Mouse (Mus musculus): ENCODE data around the gene Otol1. TPM values are rescaled to one million over a fixed set of nuclear protein-coding genes. Genes with fewer than 3 reads are reported as not detected.

Gene Otol1
- not detected for total RNA-seq (2021)
- long read RNA-seq, experiment 1: 0 reads
- long read RNA-seq, experiment 2: 0 reads

DNA sequence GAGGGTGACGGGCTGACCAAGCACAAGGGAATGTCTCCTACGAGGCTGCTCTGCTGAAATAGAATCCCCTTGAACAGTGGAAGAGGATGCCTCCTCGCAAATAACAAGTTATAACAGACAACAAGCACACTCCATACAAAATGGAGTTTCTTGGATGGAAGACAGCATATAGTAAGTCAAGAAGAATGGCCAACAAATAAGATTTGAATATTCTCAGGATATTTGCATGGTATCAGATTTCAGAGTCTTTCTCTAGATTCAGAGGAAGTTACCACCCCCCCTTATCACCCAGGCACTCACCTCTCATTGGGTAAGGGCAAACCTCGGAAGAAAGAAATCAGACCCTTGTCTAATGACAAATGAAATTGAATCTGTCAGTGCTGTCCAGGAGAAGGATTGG, at the start of gene Otol1:
Gene Otol1 (plus strand): TSS at position 301 of the 400 bp plus-strand sequence.
- intact Hi-C loops (cut with DNase I): no loop called here
- no peak for DNase-seq

DNA sequence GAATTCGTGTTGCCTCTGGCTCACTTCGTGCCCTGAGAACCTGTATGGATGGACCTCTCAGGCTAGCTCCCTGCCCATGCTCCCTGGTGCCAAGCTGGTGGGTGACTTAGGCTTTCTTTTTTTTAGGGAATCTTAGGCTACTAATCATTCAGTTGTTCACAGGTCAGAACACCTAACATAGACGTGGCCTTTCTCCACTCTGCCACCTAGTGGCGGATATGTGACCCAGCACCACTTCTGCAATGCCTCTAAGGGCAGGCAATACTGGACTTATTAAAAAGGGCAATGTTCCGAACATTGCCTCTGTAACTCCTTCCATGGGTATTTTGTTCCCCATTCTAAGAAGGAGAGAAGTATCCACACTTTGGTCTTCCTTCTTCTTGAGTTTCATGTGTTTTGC, 45.2 kb upstream of the Otol1 start:
- no peak for DNase-seq
- intact Hi-C loops (cut with DNase I): no loop called here

DNA sequence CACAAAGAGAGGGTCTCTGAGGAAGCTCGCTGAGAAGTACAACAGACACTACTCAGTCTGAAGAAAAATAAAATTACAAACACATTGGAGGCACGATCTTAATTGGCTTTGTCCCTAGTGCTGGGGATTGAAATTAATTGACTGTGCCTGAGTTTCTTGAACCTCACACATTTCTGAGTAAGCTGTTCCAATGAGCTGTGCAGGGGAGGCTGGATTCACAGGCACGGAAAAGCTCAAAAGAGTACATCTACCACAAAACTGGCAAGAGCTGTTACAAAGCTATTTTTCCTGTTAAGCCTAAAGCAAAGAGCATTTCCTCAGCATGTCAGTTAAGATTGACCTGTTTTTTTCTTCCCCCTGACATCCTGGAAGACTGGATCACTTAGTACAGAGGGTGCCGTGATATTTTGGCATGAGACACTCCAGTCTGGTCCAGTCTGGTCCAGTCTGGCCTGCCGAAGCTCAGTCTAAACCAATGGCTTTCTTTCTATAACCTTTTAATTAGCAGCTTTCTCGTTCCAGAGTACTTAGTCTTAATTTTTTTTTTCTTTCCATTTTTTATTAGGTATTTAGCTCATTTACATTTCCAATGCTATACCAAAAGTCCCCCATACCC, 35.8 kb upstream of the Otol1 start:
- intact Hi-C loops (cut with DNase I): no loop called here
- no peak for DNase-seq

GRCm38 (mm10) chr3:69978092-69978491, 29.3 kb upstream of the Otol1 start:
- intact Hi-C loops (cut with DNase I): no loop called here
- DNase-seq: no peak

- intact Hi-C loops (cut with DNase I): no loop called here
- DNase-seq: no peak
Observed at GRCm38 (mm10) chr3:69993806-69994205, 13.6 kb upstream of the Otol1 start.

- intact Hi-C loops (cut with DNase I): no loop called here
- DNase-seq: no peak
Observed at GRCm38 (mm10) chr3:70001540-70001939, 5.9 kb upstream of the Otol1 start.

DNA sequence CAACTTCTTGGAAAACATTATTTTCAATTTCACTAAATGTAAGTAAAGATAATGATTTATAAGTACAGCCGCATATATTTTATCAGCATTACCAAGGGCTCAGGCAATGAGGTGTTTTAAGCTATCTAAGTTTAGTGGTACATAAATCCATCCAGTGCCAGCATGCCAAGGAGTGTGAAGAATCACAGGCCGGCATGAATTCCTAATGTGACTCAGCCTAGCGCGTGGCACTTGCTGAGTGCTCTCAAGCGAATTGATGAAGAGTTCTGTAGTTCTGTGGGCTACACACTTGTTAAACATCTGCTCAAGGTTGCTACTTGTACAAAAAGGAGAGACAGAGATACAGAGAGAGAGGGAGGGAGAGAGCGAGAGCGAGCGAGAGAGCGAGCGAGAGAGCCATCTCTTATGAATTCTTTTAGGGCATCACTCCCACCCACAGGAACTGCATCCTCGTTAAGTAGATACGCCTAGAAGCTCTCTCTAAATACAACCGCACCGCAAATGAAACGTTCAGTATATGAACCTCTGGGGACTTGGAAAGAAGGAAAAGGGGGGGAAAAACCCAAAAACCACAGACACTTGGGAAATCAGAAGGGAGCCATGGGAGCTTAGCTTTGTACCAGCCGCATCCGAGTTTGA, 4.2 kb upstream of the Otol1 start:
- intact Hi-C loops (cut with DNase I): no loop called here
- no peak for DNase-seq

- no peak for DNase-seq
- intact Hi-C loops (cut with DNase I): no loop called here
Observed at GRCm38 (mm10) chr3:70003955-70004354, 3.5 kb upstream of the Otol1 start.

- intact Hi-C loops (cut with DNase I): no loop called here
- DNase-seq: no peak
Observed at GRCm38 (mm10) chr3:70004379-70004778, 3.0 kb upstream of the Otol1 start.

- DNase-seq: no peak
- intact Hi-C loops (cut with DNase I): no loop called here
Observed at GRCm38 (mm10) chr3:70012641-70013040, 5.2 kb downstream of the Otol1 start.

DNA sequence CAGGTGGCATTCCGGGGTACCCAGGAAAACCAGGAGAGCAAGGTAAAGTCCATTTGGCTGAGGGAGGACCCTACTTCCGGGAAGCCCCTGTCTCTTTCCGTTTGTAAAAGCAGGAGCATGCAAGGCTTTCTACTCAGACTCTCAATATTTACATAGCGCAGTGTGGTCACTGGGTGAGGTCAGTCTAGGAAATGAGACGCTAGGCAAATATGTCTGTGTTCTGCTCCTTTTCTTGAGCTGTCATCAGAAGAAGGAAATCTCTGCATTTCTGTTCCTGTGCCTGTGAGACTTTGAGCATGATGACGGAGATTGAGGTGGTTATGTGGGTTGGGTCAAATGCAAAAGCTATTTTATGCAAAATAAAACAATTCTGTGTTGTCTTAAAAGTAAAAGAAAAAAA, 19.2 kb downstream of the Otol1 start:
- DNase-seq: no peak
- intact Hi-C loops (cut with DNase I): no loop called here

DNA sequence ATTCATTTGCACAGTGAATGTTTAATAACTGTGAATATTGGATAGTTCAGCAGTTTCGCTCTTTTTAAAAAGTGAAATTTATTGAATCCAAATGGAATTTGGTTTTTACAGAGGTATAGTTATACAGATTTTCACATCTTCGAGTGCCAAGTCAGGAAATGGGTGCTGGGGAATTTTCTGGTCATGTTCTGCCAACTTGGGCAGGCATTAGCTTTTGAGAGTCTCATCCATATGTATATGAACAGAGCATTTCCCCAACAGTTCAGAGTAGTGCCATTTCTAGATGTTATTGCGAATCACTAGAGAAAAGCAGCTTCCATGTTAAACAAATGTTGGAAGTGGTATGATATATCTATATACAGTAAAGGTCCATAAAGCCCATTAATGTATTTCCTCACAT, 21.8 kb downstream of the Otol1 start:
- no peak for DNase-seq
- intact Hi-C loops (cut with DNase I): no loop called here

DNA sequence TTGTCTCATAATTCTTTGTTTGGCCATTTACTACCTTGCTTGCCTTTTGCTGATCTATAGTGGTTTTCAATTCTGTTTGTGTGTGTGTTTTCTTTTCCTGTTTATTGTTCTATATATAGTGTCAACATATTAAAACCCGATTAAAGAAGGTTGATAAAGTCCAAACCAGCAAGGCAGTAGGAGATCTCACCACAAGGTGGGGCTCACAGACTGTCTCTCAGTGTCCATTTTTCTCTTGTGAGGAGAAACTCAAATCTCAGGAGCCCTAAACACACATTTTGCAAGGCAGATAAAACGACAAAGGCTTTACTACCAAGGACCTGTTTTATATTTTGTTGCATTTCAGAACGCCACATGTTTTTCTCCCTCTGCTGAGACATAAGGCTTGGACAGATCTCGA, 28.2 kb downstream of the Otol1 start:
- DNase-seq: no peak
- intact Hi-C loops (cut with DNase I): no loop called here

Other genes with a start within 250 kb of the Otol1 start
- not detected for gene Sptssb, start 147.7 kb upstream of the Otol1 start, total RNA-seq (2021)